Mouse (Mus musculus): ENCODE results near the gene Zbtb38.

DNA sequence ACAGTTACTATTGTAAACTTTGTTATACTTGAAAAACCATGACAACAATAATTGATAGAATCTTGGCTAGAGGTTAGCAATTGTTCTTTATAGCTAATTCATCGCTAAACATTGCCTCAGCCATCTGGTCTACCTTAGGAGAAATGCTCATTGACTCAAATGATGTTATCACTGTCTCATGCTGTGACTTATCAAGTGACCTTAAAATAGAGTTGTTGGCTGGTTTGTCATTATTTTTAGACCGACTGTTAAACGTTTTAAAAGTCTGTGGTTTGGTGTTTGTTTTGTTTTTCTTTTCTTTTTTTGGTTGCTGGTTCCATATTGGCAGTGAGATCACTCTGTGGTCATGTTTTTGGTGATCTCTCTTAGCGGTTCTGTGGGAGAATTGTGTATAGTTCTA lies 99.1 kb downstream of the Zbtb38 start:
- TF ChIP-seq CTCF (IDR thresholded peaks at IDR 0.05) (no peak), POLR2A (IDR thresholded peaks at IDR 0.05; ENCODE audit: insufficient read depth, low read depth, low read length) (no peak)

All from heart, adult 2 months (tissue).